Mouse (Mus musculus) neural tube, embryonic 13.5 days (tissue): Measurements from ENCODE around the gene Sike1. TPM values are rescaled to one million over a fixed set of nuclear protein-coding genes. Genes with fewer than 3 reads are reported as not detected.

Experiments
- ATAC-seq: fragments of 200-750 bp; cut with Nextera tagmentation; 2 replicates; pipeline ENCODE4 v1.8.0; 2017; ENCODE audit warnings: low read depth, mild to moderate bottlenecking, moderate TSS enrichment, moderate library complexity
- H3K27ac ChIP-seq: fragments of 300-500 bp; sonication (generic); replicated peaks from 2 replicates; pipeline ENCODE4 v1.5.1; 2015; ENCODE audit warnings: moderate library complexity, mild to moderate bottlenecking, inconsistent platforms
- H3K27me3 ChIP-seq: fragments of 300-500 bp; sonication (generic); 2 replicates; pipeline ENCODE4 v1.6.1; 2015; ENCODE audit warnings: mild to moderate bottlenecking, inconsistent platforms
- H3K36me3 ChIP-seq: fragments of 300-500 bp; sonication (generic); 2 replicates; pipeline ENCODE4 v1.6.1; 2015; ENCODE audit warnings: mild to moderate bottlenecking, inconsistent platforms
- H3K4me1 ChIP-seq: fragments of 300-500 bp; sonication (generic); replicated peaks from 2 replicates; pipeline ENCODE4 v1.6.1; 2015; ENCODE audit warnings: inconsistent platforms
- H3K4me2 ChIP-seq: fragments of 300-500 bp; sonication (generic); 2 replicates; pipeline ENCODE4 v1.6.1; 2015; ENCODE audit warnings: inconsistent platforms, mild to moderate bottlenecking, moderate library complexity
- H3K4me3 ChIP-seq: fragments of 300-500 bp; sonication (generic); 2 replicates; pipeline ENCODE4 v1.5.1; 2015; ENCODE audit warnings: mild to moderate bottlenecking, inconsistent platforms
- H3K9ac ChIP-seq: fragments of 300-500 bp; sonication (generic); 2 replicates; pipeline ENCODE4 v1.6.1; 2015; ENCODE audit warnings: moderate library complexity, mild to moderate bottlenecking, inconsistent platforms
- H3K9me3 ChIP-seq: fragments of 300-500 bp; sonication (generic); 2 replicates; pipeline ENCODE4 v1.6.1; 2016; ENCODE audit warnings: inconsistent platforms
- WGBS: fragments of 180-500 bp; shearing (Covaris S2); methylation state at CpG from one replicate; pipeline ENCODE4 v1.1.7; 2015; 5-methylcytosine and 5-hydroxymethylcytosine counted together
- polyA plus RNA-seq: library from polyadenylated mRNA; unstranded; fragments of >200 nt; fragmentation: Nextera tagmentation; extraction: Ambion mirVana; gene quantifications from 2 replicates; pipeline ENCODE4 v1.2.1, GENCODE M21; 2015

Sike1 gene
- polyA plus RNA-seq, 1 experiment from 2014 or later = 71.1 TPM

- H3K27me3 ChIP-seq = no peaks in the 10 kb centered on the region
- H3K4me3 ChIP-seq = no peak overlapping the region
- H3K4me1 ChIP-seq = no peaks in the 10 kb centered on the region
- H3K27ac ChIP-seq = no peak overlapping the region
- no peak for ATAC-seq
- no peak overlapping the region for H3K4me2 ChIP-seq
- peaks cover 68% of the 10 kb centered on the region for H3K36me3 ChIP-seq
- WGBS = 96% methylated on average over 1 of the region's 1 CpGs
- H3K9me3 ChIP-seq = no peaks in the 10 kb centered on the region
- H3K9ac ChIP-seq = no peak overlapping the region
Observed at GRCm38 (mm10) chr3:103040861-103041379, 45.4 kb downstream of the Sike1 start.

GRCm38 (mm10) chr3:103056016-103056595, 60.6 kb downstream of the Sike1 start:
- Histone ChIP-seq H3K36me3 (peaks cover 66% of the 10 kb centered on the region), H3K27me3 (no peaks in the 10 kb centered on the region), H3K9me3 (no peaks in the 10 kb centered on the region), H3K27ac (no peak overlapping the region), H3K9ac (no peak overlapping the region), H3K4me3 (no peak overlapping the region), H3K4me2 (no peak overlapping the region), H3K4me1 (peaks cover 12% of the 10 kb centered on the region)
- 91% methylated on average over 5 of the region's 5 CpGs for WGBS
- no peak for ATAC-seq

- peak overlapping the region; percentile 75 for H3K4me2 ChIP-seq
- H3K27me3 ChIP-seq = no peaks in the 10 kb centered on the region
- peak overlapping the region; percentile 95 for H3K27ac ChIP-seq
- peak overlapping the region; percentile 58 for H3K9ac ChIP-seq
- H3K4me1 ChIP-seq = peaks cover 12% of the 10 kb centered on the region
- H3K36me3 ChIP-seq = peaks cover 67% of the 10 kb centered on the region
- ATAC-seq = peak; percentile 48
- WGBS = 2% methylated on average over 10 of the region's 10 CpGs
- peak overlapping the region; percentile 79 for H3K4me3 ChIP-seq
- H3K9me3 ChIP-seq = no peaks in the 10 kb centered on the region
Observed at GRCm38 (mm10) chr3:103057752-103058151, 62.2 kb downstream of the Sike1 start.

Other genes with a start within 250 kb of the Sike1 start
- gene Tshb, start 213.0 kb upstream of the Sike1 start, polyA plus RNA-seq = 0.04 and 0.72 TPM in 2 replicates
- gene Sycp1, start 59.6 kb upstream of the Sike1 start, polyA plus RNA-seq = not detected in 2 replicates
- gene Nr1h5, start 31.6 kb upstream of the Sike1 start, polyA plus RNA-seq = 0.15 TPM in 1 of 2 replicates, not detected in the other
- 406 and 467 TPM in 2 replicates for gene Csde1, start 24.7 kb downstream of the Sike1 start, polyA plus RNA-seq
- gene Nras, start 62.6 kb downstream of the Sike1 start, polyA plus RNA-seq = 103 and 114 TPM in 2 replicates
- 0.87 TPM in 1 of 2 replicates, not detected in the other for gene Ampd1, start 78.3 kb downstream of the Sike1 start, polyA plus RNA-seq
- 1.7 and 2.6 TPM in 2 replicates for gene Dennd2c, start 106.9 kb downstream of the Sike1 start, polyA plus RNA-seq
- 221 and 249 TPM in 2 replicates for gene Bcas2, start 175.9 kb downstream of the Sike1 start, polyA plus RNA-seq